Mouse (Mus musculus) inflammation-experienced regulatory T-cells (primary cell): ENCODE results near the gene Col13a1. TPM values are rescaled to one million over a fixed set of nuclear protein-coding genes. Genes with fewer than 3 reads are reported as not detected.

Source experiments
- polyA plus RNA-seq, 2 experiments: library from polyadenylated mRNA; unstranded; fragments of 100-300 nt; shearing (Covaris generic); gene quantifications; one replicate each; pipeline ENCODE4 v1.2.1; 2017

Gene Col13a1
- 1 to 10 TPM in 1 of 2 experiments, under 1 TPM in 1; 0.14 to 1.8 TPM for polyA plus RNA-seq

GRCm38 (mm10) chr10:61978866-61979340 is at the start of gene Col13a1:
TSS of gene Col13a1 (minus strand) at chr10:61979108.

Other genes with a start within 250 kb of the Col13a1 start
- under 1 TPM in 1 of 2 experiments, not detected in 1; 0.66 TPM for gene H2afy2, start 195.0 kb downstream of the Col13a1 start, polyA plus RNA-seq
- under 1 TPM in 1 of 2 experiments, not detected in 1; 0.62 TPM for gene Neurog3, start 154.0 kb upstream of the Col13a1 start, polyA plus RNA-seq
- gene Fam241b, start 164.8 kb upstream of the Col13a1 start, polyA plus RNA-seq = 10 to 100 TPM in 1 of 2 experiments, 1 to 10 TPM in 1; 3.1 to 17.9 TPM